Mouse (Mus musculus) layer of hippocampus, postnatal 14 days (tissue): ENCODE results near the gene Il2ra. TPM values are rescaled to one million over a fixed set of nuclear protein-coding genes. Genes with fewer than 3 reads are reported as not detected.
A peak's percentile ranks its signal among the peaks of the same experiment; 100 is the strongest.
"Not testable (repeated sequence)": the region's sequence is repeated elsewhere in the genome, so short reads cannot be mapped to it uniquely, and the experiment has no call there.

ENCODE experiments used
- DNase-seq, 2 experiments: peaks; one replicate each; pipeline ENCODE4 v3.0.0; 2021 to 2022; ENCODE audit warnings: low spot score in 2 of 2, mixed read lengths in 1 of 2
- total RNA-seq, 2 experiments: library from RNA; stranded (reverse); gene quantifications; 2 replicates each; pipeline ENCODE4 v1.2.3; 2021

Gene Il2ra
- total RNA-seq, 2 experiments from 2014 or later = 0.17 TPM; not detected in 1

DNA sequence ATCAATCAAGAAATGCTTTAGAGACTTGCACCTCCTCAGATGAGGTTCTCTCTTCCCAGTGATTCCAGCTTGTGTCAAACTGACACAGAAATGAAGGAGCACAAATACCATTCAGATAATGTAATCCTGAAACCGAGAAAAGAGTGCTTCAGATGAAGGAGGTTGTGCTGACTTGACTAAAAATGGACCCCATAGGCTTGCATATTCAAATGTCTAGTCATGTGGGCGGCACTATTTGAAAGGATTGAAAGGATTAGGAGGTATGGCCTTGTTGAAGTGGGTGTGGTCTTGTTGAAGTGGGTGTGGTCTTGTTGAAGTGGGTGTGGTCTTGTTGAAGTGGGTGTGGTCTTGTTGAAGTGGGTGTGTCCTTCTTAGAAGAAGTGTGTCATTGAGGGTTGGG is 57.3 kb downstream of the Il2ra start:
- DNase-seq = no peak

DNA sequence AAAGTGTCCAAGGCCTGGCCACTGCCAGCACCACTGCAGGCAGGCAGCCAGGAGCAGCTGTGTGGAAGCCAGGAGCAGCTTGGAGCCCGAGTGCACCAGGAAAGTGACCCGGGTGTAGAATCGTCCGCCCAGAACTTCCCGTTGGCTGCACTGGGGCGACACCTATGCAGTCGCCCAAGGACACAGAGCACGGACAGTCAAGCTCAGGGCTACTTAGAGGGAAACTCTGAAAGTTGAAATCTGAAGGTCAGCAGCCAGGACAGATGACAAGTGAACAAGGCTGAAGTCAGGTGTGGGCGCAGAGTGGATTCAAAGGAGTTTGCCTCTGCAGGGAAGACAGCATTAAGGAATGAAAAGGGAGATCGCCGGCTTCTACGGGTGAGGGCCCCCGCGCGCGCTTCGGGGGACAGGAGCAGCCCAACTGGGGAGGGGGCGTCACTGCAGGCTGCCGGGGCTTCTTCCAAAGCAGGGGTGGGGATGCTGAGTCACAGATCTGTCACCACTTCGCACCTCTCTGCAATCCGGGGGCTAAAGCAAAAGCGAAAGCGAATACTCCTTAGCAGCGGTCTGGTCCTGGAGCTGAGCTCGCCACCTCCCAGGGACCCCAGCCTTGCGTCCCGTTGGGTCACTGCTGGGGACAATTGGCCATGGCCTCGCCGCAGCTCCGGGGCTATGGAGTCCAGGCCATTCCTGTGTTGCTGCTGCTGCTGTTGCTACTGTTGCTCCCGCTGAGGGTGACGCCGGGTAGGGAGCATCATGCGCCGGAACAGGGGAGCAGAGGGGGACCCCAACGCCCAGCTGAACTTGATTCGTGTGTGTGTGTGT is 62.8 kb downstream of the Il2ra start, which contains the start of gene Il15ra:
Il15ra (plus strand) TSS at position 90 of the 825 bp plus-strand sequence.
- DNase-seq = peak; percentile 40 to 56

DNA sequence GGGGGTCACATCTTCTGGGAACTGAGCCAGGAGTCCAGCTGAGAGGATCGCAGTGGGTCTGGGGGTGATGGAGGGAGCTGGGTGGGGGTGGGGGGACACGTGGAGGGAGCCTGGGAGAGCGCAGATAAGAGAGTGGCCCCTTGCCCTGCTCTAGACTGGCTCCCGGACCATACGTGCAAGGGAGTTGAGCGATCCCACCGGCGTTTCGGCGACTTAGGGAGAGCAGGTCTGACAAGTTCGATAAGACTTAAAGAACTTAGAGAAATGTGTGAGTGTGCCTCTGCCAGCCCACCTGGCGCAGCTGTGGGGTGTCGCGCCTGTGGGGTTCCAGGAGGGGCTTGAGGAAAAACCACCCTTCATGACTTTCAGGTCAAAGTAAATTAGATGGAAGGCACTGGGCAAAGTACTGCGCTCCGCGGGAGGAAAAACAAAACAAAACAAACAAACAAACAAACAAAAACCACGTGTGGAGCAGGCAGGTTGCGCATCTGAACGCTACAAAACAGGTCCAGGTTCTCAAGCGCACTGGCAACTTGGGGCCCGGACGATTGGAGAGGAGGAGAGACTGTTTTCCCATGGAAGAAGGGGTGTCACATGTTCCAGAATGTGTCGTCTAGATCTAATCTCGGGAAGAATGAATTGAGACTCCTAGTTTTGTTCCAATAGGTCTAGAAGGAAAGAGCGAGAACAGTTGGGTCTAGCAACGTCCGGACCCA is 63.6 kb downstream of the Il2ra start:
- DNase-seq = no peak

DNA sequence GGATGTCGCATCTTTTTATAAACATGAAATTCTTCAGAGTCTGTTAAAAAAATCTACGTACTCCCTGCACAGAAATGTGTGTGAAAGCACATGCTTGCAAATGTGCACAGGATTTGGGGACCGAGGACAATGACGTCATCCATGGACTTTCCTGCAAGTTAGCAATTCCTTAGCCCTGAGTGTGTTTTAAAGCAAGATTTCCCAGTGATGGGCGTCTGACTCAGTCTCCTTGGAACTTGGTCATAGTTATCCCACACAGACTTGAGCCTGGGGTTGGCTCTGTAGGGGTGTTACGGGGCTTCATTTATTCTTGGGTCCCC is 64.1 kb downstream of the Il2ra start:
- no peak for DNase-seq

DNA sequence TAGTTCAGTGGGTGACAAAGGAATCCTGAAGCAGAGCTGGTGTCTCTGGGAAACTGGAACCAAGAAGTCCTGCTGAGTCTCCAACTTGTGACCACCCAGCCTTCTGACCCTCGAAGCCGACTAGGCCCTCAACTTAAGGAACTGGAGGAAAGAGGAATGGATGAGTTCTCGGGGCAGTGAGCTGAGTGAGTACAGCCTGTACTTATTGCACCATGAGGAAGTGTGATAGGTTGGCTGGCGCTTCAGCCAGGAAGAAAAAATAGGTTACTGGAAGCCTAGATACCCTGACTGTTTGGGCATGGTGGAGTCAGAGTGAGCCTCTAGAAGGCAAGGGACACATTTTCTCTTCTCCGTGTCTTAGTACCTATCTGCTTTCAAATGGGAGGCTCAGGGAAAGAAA is 65.9 kb downstream of the Il2ra start:
- DNase-seq = peak in 1 of 2 experiments; percentile 20

DNA sequence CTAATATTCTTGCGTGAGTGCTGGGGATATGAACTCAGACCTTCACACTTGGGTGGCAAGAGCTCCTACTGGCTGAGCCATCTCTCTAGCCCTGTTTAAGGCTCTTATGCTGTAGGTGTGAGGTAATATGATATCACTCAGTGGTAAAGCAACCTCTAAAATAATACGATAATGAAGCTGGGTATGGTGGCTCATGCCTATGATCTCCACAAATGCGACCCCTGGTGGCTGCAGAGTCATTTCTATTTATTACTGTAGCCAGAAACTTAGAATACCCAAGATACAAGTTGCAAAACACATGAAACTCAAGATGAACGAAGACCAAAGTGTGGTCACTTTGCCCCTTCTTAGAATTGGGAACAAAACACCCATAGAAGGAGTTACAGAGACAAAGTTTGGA is 67.5 kb downstream of the Il2ra start:
- not testable (repeated sequence) for DNase-seq

DNA sequence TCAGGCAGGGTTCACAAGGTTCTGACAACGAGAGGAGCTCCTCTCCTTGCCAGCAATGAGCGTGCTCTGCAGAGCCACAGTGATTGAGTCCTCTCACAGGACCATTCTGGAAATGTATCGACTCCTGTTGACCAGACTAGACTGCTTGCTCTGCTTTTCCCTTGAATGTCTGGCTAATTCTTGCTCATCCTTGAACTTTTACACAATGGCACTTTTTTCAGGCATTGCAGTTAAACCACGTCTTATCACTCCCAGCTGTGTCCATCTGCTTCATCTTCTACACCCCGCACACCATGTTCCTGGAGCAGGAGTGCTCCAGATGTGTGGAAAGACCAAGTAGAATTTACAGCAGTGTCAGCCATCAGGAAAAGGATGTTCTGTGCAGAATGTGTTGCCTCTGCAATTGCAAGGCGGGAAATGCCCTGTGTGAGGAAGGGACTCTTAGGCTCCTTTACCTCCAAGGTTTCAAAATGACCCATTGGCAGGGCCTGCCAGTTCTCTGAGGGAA is 69.9 kb downstream of the Il2ra start:
- no peak for DNase-seq

DNA sequence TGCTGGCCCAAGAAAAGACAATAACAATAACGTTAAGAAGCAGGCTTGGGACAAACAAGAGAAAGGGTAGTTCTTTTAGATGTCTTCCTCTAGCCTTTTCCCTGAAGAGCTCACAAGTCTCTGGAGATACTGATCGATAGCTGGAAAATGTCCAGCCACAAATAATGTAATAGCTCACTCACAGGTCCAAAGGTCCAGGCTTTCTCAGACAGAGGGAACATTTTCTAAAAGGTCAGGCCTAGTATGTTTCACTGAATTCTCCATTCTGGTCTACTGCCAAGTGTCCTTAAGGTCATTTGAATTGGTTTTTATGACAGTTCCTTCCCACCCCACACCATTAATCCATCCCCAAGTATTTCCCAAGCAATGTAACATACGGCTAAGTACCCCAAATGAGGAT is 70.4 kb downstream of the Il2ra start:
- no peak for DNase-seq

DNA sequence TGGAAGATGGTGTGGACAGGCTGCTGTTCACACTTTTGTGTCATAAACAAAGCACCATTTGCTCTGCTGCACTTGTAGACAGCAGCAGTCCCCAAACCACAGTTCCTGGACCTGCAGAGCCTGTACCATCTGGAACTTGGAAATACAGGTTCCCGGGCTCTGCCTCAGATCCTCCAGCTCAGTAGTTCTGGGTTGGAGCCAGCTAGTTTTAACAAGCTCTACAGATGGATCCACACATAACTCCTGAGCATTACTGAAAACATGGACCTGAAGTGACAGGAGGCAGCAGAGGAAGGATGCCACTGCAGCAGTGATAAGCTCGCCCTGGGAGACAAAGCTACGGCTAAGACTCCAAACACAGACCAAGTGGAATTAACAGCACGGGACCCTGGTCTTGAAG is 71.9 kb downstream of the Il2ra start:
- peak in 1 of 2 experiments; percentile 34 for DNase-seq

DNA sequence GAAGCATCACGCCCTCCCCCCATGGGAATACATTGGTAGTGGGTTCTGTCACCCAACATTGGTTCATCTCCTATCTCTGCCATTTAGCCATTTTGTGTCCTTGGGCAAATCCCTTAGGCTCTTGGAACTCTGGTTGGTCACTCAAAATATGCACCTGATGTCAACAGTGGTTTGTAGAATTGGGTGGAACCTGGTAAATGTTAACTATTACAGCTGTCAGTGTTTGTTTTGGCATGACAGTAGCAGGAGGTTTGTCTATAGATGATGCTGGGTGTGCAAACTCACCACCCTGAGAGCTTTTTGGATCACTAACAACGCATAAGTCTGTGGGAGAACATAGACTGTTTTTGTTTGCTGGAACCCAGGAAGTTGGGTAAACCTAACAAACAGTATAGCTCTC is 76.0 kb downstream of the Il2ra start:
- DNase-seq = no peak

DNA sequence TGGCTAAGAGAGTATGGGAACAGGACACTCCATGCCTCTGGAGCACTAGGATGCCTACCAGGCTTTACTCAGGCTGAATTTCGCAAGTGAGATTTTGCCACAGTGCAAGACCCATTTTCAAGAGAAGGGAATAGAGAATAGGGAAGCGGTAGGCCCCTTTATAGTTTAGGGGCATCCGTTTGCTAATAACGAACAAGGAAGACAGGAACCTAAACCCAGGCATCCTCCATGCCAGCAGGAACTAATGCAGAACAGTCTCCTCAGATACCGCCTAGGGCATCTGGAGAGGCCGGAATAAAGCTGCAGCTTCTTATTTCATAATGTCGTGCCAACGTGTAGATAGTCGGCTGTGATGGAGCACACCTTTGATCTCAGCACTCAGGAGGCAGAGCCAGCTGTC is 80.0 kb downstream of the Il2ra start:
- no peak for DNase-seq

DNA sequence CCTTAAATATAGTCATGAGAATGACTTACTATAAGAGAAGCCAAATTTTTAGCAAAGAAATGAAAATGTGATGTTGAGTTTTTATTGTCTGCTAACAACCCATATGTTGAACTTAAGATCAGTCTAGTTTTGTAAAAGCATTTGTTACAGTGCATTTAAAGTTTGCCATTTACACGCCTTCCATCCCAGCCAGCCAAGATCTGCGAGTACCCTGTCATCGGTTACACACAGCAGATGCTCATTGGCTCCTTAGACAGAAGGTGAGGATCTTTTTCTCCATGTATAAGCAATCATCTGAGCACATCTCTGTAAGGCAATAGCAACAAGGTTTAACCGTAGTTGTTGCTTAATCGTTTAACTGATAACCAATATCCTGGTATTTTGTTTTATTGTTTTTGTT is 85.0 kb downstream of the Il2ra start:
- no peak for DNase-seq

DNA sequence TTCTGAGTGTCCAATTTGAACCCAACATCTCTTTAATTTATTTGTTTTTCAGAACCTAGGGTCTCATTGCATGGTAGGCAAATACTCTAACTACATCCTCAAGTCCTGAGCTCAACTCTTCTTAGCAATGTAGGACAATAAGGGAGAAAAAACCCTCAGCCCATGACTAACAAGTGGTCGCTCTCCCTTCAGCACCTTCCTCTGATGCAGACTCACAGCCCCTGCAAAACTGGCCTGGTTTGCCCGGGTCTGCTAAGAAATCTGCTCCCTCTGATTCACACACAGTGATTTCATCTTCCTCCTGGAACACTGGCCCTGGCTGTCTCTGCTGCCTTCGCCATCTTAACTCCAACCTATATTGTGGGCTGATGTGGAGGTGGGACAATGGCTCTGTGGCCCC is 86.5 kb downstream of the Il2ra start:
- no peak for DNase-seq

DNA sequence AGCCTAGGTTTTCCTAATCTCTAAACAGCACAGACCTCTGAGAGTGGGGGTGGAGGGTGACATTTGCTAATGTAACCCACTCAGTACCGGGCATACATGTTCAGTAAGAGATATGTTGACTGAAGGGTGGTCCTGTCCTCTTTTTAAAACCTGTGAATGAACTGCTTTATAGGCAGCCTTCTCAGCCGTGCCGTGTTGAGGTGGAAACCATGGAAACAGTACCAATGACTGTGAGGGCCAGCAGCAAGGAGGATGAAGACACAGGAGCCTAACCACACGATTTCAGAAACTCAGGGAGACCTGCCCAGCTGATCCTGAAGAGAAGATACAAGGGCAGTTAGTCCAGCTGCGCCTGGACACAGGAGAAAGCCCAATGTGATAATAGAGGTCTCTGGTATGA is 90.4 kb downstream of the Il2ra start:
- DNase-seq = no peak

DNA sequence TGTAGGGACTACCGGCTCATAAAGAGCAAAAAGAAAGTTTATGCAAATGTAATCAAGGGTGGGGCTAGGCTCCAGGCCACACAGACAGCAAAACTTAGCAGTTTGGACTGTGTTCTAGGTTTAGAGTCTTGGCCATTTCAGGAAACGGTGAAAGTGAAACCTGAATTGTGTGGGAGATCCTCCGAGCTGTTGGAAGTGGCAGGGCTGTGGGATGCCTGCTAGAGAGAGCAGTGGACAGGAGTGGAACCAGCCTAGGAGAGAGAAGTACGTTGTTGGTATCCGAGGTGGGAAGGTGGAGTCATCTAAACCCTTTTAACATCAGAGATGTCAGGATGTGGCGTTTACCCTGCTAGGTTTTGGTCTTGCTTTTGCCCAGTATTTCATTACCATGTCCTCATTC is 93.2 kb downstream of the Il2ra start:
- DNase-seq = no peak

DNA sequence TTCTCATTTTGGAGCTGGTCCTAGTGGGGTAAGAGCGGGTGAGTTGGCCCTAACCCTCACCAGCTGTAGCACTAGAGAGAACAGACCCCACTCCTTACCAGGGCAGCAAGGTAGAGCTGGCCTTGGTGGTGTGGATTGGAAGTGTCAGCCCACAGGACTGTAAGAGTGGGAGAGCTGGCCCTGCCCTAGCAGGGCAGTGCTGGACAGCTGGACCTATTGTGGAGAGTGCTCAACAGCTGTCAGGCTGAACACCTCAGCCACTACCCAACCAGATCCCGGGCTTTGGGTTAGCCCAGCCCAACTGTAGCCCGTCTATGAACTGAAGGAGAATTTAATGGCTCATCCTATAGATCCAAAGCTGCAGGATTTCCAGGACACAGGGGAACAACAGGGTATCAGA is 96.2 kb downstream of the Il2ra start:
- DNase-seq = no peak

DNA sequence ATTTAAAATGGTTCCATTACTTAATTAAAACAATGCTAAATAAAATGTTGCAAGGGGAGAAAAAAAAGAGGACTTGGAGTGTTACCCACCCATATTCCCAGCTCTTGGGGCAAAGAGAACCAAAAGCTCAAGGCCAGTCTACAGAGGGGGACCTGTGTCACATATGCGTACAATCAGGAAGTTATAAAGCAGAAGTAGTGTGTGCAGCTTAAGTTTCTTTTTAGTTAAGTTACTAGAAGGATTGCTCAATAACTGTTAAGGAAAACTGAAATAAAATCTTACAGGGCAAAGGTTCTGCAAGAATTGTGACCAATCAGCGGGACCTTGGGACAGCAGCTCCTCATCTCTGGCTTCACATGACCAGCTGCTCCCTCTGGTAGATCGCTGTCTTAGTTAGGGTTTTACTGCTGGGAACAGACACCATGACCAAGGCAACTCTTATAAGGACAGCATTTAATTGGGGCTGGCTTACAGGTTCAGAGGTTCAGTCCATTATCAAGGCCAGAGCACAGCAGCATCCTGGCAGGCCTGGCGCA is 97.0 kb downstream of the Il2ra start:
- no peak for DNase-seq

Other genes starting within 250 kb of the Il2ra start
- 10 to 100 TPM; 36.4 to 40.5 TPM for gene Pfkfb3, start 88.7 kb upstream of the Il2ra start, total RNA-seq
- gene Rbm17, start 38.7 kb upstream of the Il2ra start, total RNA-seq = 10 to 100 TPM; 77.1 to 84.6 TPM
- not detected for gene Gm17490, start 16.5 kb upstream of the Il2ra start, total RNA-seq
- gene Il15ra, start 62.5 kb downstream of the Il2ra start, total RNA-seq = 1 to 10 TPM; 4.9 to 6.7 TPM
- gene Fbh1, start 134.8 kb downstream of the Il2ra start, total RNA-seq = 10 to 100 TPM; 83.4 to 89.3 TPM
- 10 to 100 TPM; 58.2 to 74.3 TPM for gene Ankrd16, start 135.1 kb downstream of the Il2ra start, total RNA-seq